Mouse (Mus musculus) liver, adult 2 months (tissue): Measurements from ENCODE around the gene Foxl1.
A peak's percentile ranks its signal among the peaks of the same experiment; 100 is the strongest.

Experiments used
- CTCF ChIP-seq: fragments of 200-500 bp; IDR thresholded peaks from 2 replicates; pipeline ENCODE4 v1.5.1; 2011; ENCODE audit warnings: low read depth, low read length, control low read depth
- POLR2A ChIP-seq: fragments of 200-500 bp; IDR thresholded peaks from 2 replicates; pipeline ENCODE4 v1.6.1; 2011; ENCODE audit warnings: low read length, control low read depth; ENCODE audit not compliant: insufficient read depth; ENCODE audit errors: extremely low read depth

- TF ChIP-seq CTCF = peak; percentile 41
- no peak for TF ChIP-seq POLR2A
Observed at GRCm38 (mm10) chr8:121125311-121125876, 2.3 kb upstream of the Foxl1 start.
